Mouse (Mus musculus): ENCODE measurements around the gene Rpgr. TPM values are rescaled to one million over a fixed set of nuclear protein-coding genes. Genes with fewer than 3 reads are reported as not detected.

The Rpgr gene
- polyA plus RNA-seq, 1 experiment from 2014 or later: 4.3 TPM

DNA sequence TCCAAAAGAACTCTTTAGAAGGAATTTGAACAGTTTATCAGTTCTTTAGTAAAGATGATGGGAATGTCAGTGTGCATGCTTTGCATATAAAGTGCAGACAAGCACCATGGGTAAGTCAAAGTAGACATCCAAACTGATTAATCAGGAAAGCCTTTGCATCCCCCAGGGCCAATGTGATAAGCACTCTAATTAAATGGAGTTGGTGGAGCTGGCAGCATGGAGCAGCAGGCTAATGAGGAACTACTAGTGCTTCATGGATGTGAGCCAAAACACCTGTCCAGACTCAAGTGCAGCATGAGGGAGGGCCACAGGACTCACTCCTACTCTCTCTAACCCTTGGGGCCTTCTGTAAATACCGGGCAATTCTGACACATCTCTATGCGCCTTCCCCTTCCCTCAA lies 145.2 kb downstream of the Rpgr start:
- Histone ChIP-seq H3K4me1 (replicated peaks; ENCODE audit: control insufficient read depth, insufficient read depth) (no peaks in the 10 kb centered on the region), H3K4me3 (ENCODE audit: low read depth, low read length) (no peak overlapping the region), H3K27ac (replicated peaks) (no peak overlapping the region), H3K9me3 (ENCODE audit: control insufficient read depth, low read length) (no peaks in the 10 kb centered on the region), H3K9ac (ENCODE audit: low read length) (no peak overlapping the region), H3K36me3 (ENCODE audit: control insufficient read depth, insufficient read depth, low read length) (no peaks in the 10 kb centered on the region), H3K4me2 (replicated peaks; ENCODE audit: low read depth) (no peak overlapping the region), H3K27me3 (ENCODE audit: control insufficient read depth, insufficient read depth, low read length) (no peaks in the 10 kb centered on the region)
- TF ChIP-seq CTCF (IDR thresholded peaks at IDR 0.05; ENCODE audit: low read depth) (no peak), EP300 (optimal IDR thresholded peaks at IDR 0.05) (no peak)
- WGBS: 76% methylated on average over 2 of the region's 2 CpGs
- ATAC-seq (ENCODE audit: low FRiP score, low TSS enrichment) (no peak), DNase-seq (ENCODE audit: low spot score) (no peak)

DNA sequence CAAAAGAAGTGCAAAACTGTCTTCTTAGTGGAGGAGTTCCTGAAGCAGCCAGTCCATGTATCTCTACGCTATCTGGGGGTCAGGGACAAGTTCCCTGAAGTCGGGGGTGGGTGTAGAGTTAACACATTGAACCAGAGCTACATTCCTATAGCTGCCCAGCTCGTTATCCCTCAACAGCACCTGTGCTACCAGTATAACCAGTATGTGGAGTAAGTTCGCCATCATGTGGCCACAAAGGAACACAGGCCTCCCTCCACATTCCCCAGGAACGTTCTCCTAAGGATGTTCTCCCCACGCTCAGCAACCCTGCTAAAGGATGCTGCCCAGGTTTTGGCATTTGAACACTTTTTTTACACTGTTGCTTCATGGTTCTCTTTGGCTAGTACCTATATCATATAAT lies 146.0 kb downstream of the Rpgr start:
- 16% methylated on average over 6 of the region's 6 CpGs for WGBS
- Histone ChIP-seq H3K36me3 (ENCODE audit: control insufficient read depth, insufficient read depth, low read length) (no peaks in the 10 kb centered on the region), H3K4me1 (replicated peaks; ENCODE audit: control insufficient read depth, insufficient read depth) (no peaks in the 10 kb centered on the region), H3K27ac (replicated peaks) (no peak overlapping the region), H3K9me3 (ENCODE audit: control insufficient read depth, low read length) (no peaks in the 10 kb centered on the region), H3K9ac (ENCODE audit: low read length) (no peak overlapping the region), H3K4me2 (replicated peaks; ENCODE audit: low read depth) (no peak overlapping the region), H3K27me3 (ENCODE audit: control insufficient read depth, insufficient read depth, low read length) (no peaks in the 10 kb centered on the region), H3K4me3 (ENCODE audit: low read depth, low read length) (no peak overlapping the region)
- TF ChIP-seq EP300 (optimal IDR thresholded peaks at IDR 0.05): no peak
- TF ChIP-seq CTCF (IDR thresholded peaks at IDR 0.05; ENCODE audit: low read depth): peak; percentile 70
- ATAC-seq (ENCODE audit: low FRiP score, low TSS enrichment) (no peak), DNase-seq (ENCODE audit: low spot score) (peak; percentile 17)

DNA sequence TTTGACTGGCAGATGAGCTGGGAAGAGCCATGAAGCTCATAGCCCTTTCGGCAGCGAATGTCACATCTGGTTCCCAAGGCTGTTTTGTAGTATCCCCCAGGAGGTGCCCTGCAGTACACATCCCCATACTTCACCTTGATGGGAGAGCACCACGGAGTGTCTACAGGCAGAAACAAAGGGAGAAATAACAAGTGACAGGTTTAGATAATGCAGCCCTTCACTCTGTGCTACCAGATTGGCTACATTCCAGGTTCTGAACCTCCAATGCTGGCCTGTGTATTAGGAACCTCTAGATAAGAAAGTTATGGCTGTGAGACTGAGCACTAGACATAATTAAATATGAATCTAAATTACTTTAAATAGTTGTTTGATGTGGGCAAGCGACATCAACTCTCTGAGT lies 147.3 kb downstream of the Rpgr start:
- ATAC-seq (ENCODE audit: low FRiP score, low TSS enrichment): no peak
- Histone ChIP-seq H3K9me3 (ENCODE audit: control insufficient read depth, low read length) (no peaks in the 10 kb centered on the region), H3K4me2 (replicated peaks; ENCODE audit: low read depth) (no peak overlapping the region), H3K27me3 (ENCODE audit: control insufficient read depth, insufficient read depth, low read length) (no peaks in the 10 kb centered on the region), H3K27ac (replicated peaks) (no peak overlapping the region), H3K36me3 (ENCODE audit: control insufficient read depth, insufficient read depth, low read length) (no peaks in the 10 kb centered on the region), H3K9ac (ENCODE audit: low read length) (no peak overlapping the region), H3K4me1 (replicated peaks; ENCODE audit: control insufficient read depth, insufficient read depth) (no peaks in the 10 kb centered on the region), H3K4me3 (ENCODE audit: low read depth, low read length) (no peak overlapping the region)
- WGBS: 73% methylated on average over 4 of the region's 4 CpGs
- TF ChIP-seq EP300 (optimal IDR thresholded peaks at IDR 0.05) (no peak), CTCF (IDR thresholded peaks at IDR 0.05; ENCODE audit: low read depth) (no peak)
- DNase-seq (ENCODE audit: low spot score): no peak

DNA sequence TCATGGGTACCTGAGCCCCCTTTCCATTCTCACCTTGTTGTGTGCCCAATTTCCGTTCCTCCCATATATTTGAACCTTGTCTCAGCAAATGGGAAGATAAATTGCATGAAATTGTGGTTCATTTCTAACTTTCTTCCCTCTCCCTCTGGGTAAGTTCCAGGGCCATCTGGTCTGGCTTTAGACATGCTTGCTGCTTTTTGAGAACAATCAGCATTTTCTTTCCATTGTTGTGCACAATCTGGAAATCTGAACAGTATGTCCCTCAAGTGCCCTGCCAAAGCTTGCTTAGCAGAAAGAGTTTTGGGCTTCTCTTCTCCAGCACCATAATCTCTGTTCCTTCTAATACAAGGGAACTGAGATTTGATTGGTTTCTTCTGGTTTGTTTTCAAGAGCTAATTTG lies 152.9 kb downstream of the Rpgr start:
- Histone ChIP-seq H3K36me3 (ENCODE audit: control insufficient read depth, insufficient read depth, low read length) (no peaks in the 10 kb centered on the region), H3K4me2 (replicated peaks; ENCODE audit: low read depth) (no peak overlapping the region), H3K9ac (ENCODE audit: low read length) (no peak overlapping the region), H3K27ac (replicated peaks) (no peak overlapping the region), H3K4me1 (replicated peaks; ENCODE audit: control insufficient read depth, insufficient read depth) (no peaks in the 10 kb centered on the region), H3K27me3 (ENCODE audit: control insufficient read depth, insufficient read depth, low read length) (no peaks in the 10 kb centered on the region), H3K9me3 (ENCODE audit: control insufficient read depth, low read length) (no peaks in the 10 kb centered on the region), H3K4me3 (ENCODE audit: low read depth, low read length) (no peak overlapping the region)
- no peak for ATAC-seq (ENCODE audit: low FRiP score, low TSS enrichment)
- WGBS: 67% methylated on average over 1 of the region's 1 CpGs
- DNase-seq (ENCODE audit: low spot score): no peak
- TF ChIP-seq EP300 (optimal IDR thresholded peaks at IDR 0.05): no peak
- no peak for TF ChIP-seq CTCF (IDR thresholded peaks at IDR 0.05; ENCODE audit: low read depth)

GRCm38 (mm10) chrX:10063361-10063760 lies 153.4 kb downstream of the Rpgr start:
- no peak overlapping the region for H3K4me3 ChIP-seq (ENCODE audit: low read depth, low read length)
- H3K27ac ChIP-seq (replicated peaks): no peak overlapping the region
- no peak for DNase-seq (ENCODE audit: low spot score)
- H3K4me2 ChIP-seq (replicated peaks; ENCODE audit: low read depth): no peak overlapping the region
- no peak overlapping the region for H3K9ac ChIP-seq (ENCODE audit: low read length)
- WGBS: 63% methylated on average over 2 of the region's 2 CpGs
- no peaks in the 10 kb centered on the region for H3K27me3 ChIP-seq (ENCODE audit: control insufficient read depth, insufficient read depth, low read length)
- H3K4me1 ChIP-seq (replicated peaks; ENCODE audit: control insufficient read depth, insufficient read depth): no peaks in the 10 kb centered on the region
- no peaks in the 10 kb centered on the region for H3K9me3 ChIP-seq (ENCODE audit: control insufficient read depth, low read length)
- ATAC-seq (ENCODE audit: low FRiP score, low TSS enrichment): no peak
- no peaks in the 10 kb centered on the region for H3K36me3 ChIP-seq (ENCODE audit: control insufficient read depth, insufficient read depth, low read length)
- no peak for TF ChIP-seq EP300 (optimal IDR thresholded peaks at IDR 0.05)
- TF ChIP-seq CTCF (IDR thresholded peaks at IDR 0.05; ENCODE audit: low read depth): no peak

DNA sequence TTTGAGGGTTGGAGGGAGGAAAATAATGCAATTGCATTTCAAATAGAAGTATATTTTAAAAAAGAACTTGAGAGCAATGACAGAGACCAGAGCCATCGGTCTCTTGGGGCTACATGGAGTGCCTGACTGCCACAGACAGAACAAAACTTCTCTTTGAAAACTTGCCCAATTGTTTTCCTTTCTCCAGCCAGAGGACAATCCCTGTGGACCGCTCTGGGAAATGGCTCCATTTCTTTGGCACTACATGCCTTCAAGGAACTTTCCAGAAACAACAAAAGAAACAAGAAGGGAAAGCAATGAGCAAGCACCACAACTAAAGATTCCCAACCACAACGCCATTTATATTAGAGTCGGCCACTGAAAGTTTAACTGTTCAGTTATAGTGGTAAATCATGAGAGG lies 154.5 kb downstream of the Rpgr start:
- no peak for TF ChIP-seq EP300 (optimal IDR thresholded peaks at IDR 0.05)
- TF ChIP-seq CTCF (IDR thresholded peaks at IDR 0.05; ENCODE audit: low read depth): no peak
- H3K9me3 ChIP-seq (ENCODE audit: control insufficient read depth, low read length): no peaks in the 10 kb centered on the region
- no peaks in the 10 kb centered on the region for H3K27me3 ChIP-seq (ENCODE audit: control insufficient read depth, insufficient read depth, low read length)
- no peaks in the 10 kb centered on the region for H3K4me1 ChIP-seq (replicated peaks; ENCODE audit: control insufficient read depth, insufficient read depth)
- no peak overlapping the region for H3K27ac ChIP-seq (replicated peaks)
- H3K4me3 ChIP-seq (ENCODE audit: low read depth, low read length): no peak overlapping the region
- no peak overlapping the region for H3K9ac ChIP-seq (ENCODE audit: low read length)
- H3K4me2 ChIP-seq (replicated peaks; ENCODE audit: low read depth): no peak overlapping the region
- DNase-seq (ENCODE audit: low spot score): no peak
- no peaks in the 10 kb centered on the region for H3K36me3 ChIP-seq (ENCODE audit: control insufficient read depth, insufficient read depth, low read length)
- no peak for ATAC-seq (ENCODE audit: low FRiP score, low TSS enrichment)
- WGBS: 91% methylated on average over 4 of the region's 4 CpGs

Data from stomach, postnatal 0 days (tissue).